Mouse (Mus musculus): Measurements from ENCODE around the gene Hspa8.
"Not testable (repeated sequence)": the region's sequence is repeated elsewhere in the genome, so short reads cannot be mapped to it uniquely, and the experiment has no call there.

DNA sequence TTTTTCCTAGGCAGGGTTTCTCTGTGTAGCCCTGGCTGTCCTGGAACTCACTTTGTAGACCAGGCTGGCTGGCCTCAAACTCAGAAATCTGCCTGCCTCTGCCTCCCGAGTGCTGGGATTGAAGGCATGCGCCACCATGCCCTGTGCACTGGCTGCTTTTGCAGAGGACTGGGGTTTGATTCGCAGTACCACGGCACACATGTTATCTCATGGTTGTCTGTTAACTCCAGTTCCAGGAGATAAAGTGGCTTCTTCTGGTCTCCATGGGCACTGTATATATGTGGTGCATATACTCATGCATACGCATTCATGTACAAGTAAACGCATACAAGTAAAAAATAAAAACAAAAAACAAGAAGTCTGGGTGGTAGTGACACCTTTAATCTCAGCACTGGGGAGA is 14.0 kb upstream of the Hspa8 start:
- TF ChIP-seq CTCF (IDR thresholded peaks at IDR 0.05; ENCODE audit: control insufficient read depth, insufficient read depth, insufficient replicate concordance, low read depth, low read length); POLR2A (IDR thresholded peaks at IDR 0.05; ENCODE audit: control insufficient read depth, low read depth, low read length): not testable (repeated sequence)

Measured in testis, adult 2 months (tissue).